Mouse (Mus musculus) intestine, embryonic 14.5 days (tissue): ENCODE results near the gene Prkar2a. TPM values are rescaled to one million over a fixed set of nuclear protein-coding genes. Genes with fewer than 3 reads are reported as not detected.

ENCODE experiments used
- ATAC-seq: fragments of 200-750 bp; cut with Nextera tagmentation; replicated peaks from 2 replicates; pipeline ENCODE4 v1.8.0; 2017; ENCODE audit warnings: low read depth, moderate number of reproducible peaks, moderate TSS enrichment, moderate library complexity; ENCODE audit not compliant: low FRiP score, low TSS enrichment
- DNase-seq: peaks from one replicate; pipeline ENCODE4 v3.0.0-alpha.2; 2018; ENCODE audit warnings: low spot score
- H3K27ac ChIP-seq: fragments of 300-500 bp; sonication (generic); 2 replicates; pipeline ENCODE4 v1.5.1; 2014; ENCODE audit warnings: low read depth, mild to moderate bottlenecking, control low read depth
- H3K27me3 ChIP-seq: fragments of 300-500 bp; sonication (generic); replicated peaks from 2 replicates; pipeline ENCODE4 v1.6.1; 2014; ENCODE audit warnings: low read length, control low read depth; ENCODE audit not compliant: control insufficient read depth, insufficient read depth
- H3K36me3 ChIP-seq: fragments of 300-500 bp; sonication (generic); 2 replicates; pipeline ENCODE4 v1.6.1; 2014; ENCODE audit warnings: low read length, control low read depth; ENCODE audit not compliant: control insufficient read depth, insufficient read depth
- H3K4me1 ChIP-seq: fragments of 300-500 bp; sonication (generic); replicated peaks from 2 replicates; pipeline ENCODE4 v1.6.1; 2014; ENCODE audit warnings: low read length, control low read depth, mixed read lengths; ENCODE audit not compliant: control insufficient read depth, insufficient read depth
- H3K4me2 ChIP-seq: fragments of 300-500 bp; sonication (generic); 2 replicates; pipeline ENCODE4 v1.6.1; 2014; ENCODE audit warnings: low read length
- H3K4me3 ChIP-seq: fragments of 300-500 bp; sonication (generic); 2 replicates; pipeline ENCODE4 v1.5.1; 2014; ENCODE audit warnings: low read depth, low read length, control low read depth, mixed read lengths
- H3K9ac ChIP-seq: fragments of 300-500 bp; sonication (generic); 2 replicates; pipeline ENCODE4 v1.6.1; 2014; ENCODE audit warnings: mild to moderate bottlenecking, low read length
- H3K9me3 ChIP-seq: fragments of 300-500 bp; sonication (generic); 2 replicates; pipeline ENCODE4 v1.6.1; 2016; ENCODE audit warnings: low read length, control low read depth; ENCODE audit not compliant: control insufficient read depth
- WGBS: fragments of 180-500 bp; shearing (Covaris S2); extraction: QIAGEN DNeasy Blood & Tissue Kit; methylation state at CpG from one replicate; pipeline ENCODE4 v1.1.7; 2014; 5-methylcytosine and 5-hydroxymethylcytosine counted together
- microRNA-seq: library from miRNA; unstranded; fragments of <30 nt; microRNA quantifications from one replicate; pipeline ENCODE4, GENCODE M21; 2016
- polyA plus RNA-seq: library from polyadenylated mRNA; unstranded; fragments of >200 nt; fragmentation: Nextera tagmentation; extraction: Ambion mirVana; gene quantifications from 2 replicates; pipeline ENCODE4 v1.2.1, GENCODE M21; 2014

Prkar2a gene
- polyA plus RNA-seq, 1 experiment from 2014 or later, result 54.4 TPM

- H3K27me3 ChIP-seq, result no peaks in the 10 kb centered on the region
- ATAC-seq, result no peak
- 82% methylated on average over 3 of the region's 3 CpGs for WGBS
- H3K4me2 ChIP-seq, result no peak overlapping the region
- no peaks in the 10 kb centered on the region for H3K9me3 ChIP-seq
- no peak overlapping the region for H3K4me3 ChIP-seq
- H3K36me3 ChIP-seq, result peaks cover 87% of the 10 kb centered on the region
- H3K4me1 ChIP-seq, result peaks cover 16% of the 10 kb centered on the region
- H3K27ac ChIP-seq, result no peak overlapping the region
- no peak overlapping the region for H3K9ac ChIP-seq
- no peak for DNase-seq
These were observed 110.5 kb downstream of the Prkar2a start for GRCm38 (mm10) chr9:108799564-108799963.

Small RNAs within 50 kb of the gene (microRNA-seq; reads per million reads assigned to microRNA genes)
- not detected for gene Gm26298

Other genes starting within 250 kb of the Prkar2a start
- gene Ccdc71, start 228.8 kb upstream of the Prkar2a start, polyA plus RNA-seq, result 43.9 and 49.7 TPM in 2 replicates
- 59.9 and 60.7 TPM in 2 replicates for gene Klhdc8b, start 227.7 kb upstream of the Prkar2a start, polyA plus RNA-seq
- gene Lamb2, start 209.6 kb upstream of the Prkar2a start, polyA plus RNA-seq, result 32.3 and 33.7 TPM in 2 replicates
- 51.6 and 53.5 TPM in 2 replicates for gene Usp19, start 198.7 kb upstream of the Prkar2a start, polyA plus RNA-seq
- 119 and 128 TPM in 2 replicates for gene Qars, start 181.6 kb upstream of the Prkar2a start, polyA plus RNA-seq
- 122 and 133 TPM in 2 replicates for gene Qrich1, start 172.5 kb upstream of the Prkar2a start, polyA plus RNA-seq
- gene Impdh2, start 129.0 kb upstream of the Prkar2a start, polyA plus RNA-seq, result 226 and 246 TPM in 2 replicates
- gene Ndufaf3, start 121.9 kb upstream of the Prkar2a start, polyA plus RNA-seq, result 37.0 and 39.8 TPM in 2 replicates
- 127 and 146 TPM in 2 replicates for gene Dalrd3, start 119.4 kb upstream of the Prkar2a start, polyA plus RNA-seq
- gene Wdr6, start 110.6 kb upstream of the Prkar2a start, polyA plus RNA-seq, result 82.0 and 95.0 TPM in 2 replicates
- 5.9 and 7.0 TPM in 2 replicates for gene P4htm, start 91.6 kb upstream of the Prkar2a start, polyA plus RNA-seq
- 43.1 and 46.7 TPM in 2 replicates for gene Arih2, start 39.9 kb upstream of the Prkar2a start, polyA plus RNA-seq
- 29.1 and 34.5 TPM in 2 replicates for gene Slc25a20, start 27.2 kb upstream of the Prkar2a start, polyA plus RNA-seq
- gene Ip6k2, start 94.5 kb downstream of the Prkar2a start, polyA plus RNA-seq, result 107 and 110 TPM in 2 replicates
- 14.3 and 15.3 TPM in 2 replicates for gene Nckipsd, start 119.1 kb downstream of the Prkar2a start, polyA plus RNA-seq
- gene Celsr3, start 137.0 kb downstream of the Prkar2a start, polyA plus RNA-seq, result 1.3 and 2.1 TPM in 2 replicates
- gene Slc26a6, start 164.0 kb downstream of the Prkar2a start, polyA plus RNA-seq, result 13.5 and 14.8 TPM in 2 replicates
- gene Tmem89, start 225.3 kb downstream of the Prkar2a start, polyA plus RNA-seq, result not detected in 2 replicates
- gene Uqcrc1, start 247.3 kb downstream of the Prkar2a start, polyA plus RNA-seq, result 522 and 561 TPM in 2 replicates